Mouse (Mus musculus): ENCODE data around the gene Carns1.
A peak's percentile ranks its signal among the peaks of the same experiment; 100 is the strongest.

Gene Carns1

DNA sequence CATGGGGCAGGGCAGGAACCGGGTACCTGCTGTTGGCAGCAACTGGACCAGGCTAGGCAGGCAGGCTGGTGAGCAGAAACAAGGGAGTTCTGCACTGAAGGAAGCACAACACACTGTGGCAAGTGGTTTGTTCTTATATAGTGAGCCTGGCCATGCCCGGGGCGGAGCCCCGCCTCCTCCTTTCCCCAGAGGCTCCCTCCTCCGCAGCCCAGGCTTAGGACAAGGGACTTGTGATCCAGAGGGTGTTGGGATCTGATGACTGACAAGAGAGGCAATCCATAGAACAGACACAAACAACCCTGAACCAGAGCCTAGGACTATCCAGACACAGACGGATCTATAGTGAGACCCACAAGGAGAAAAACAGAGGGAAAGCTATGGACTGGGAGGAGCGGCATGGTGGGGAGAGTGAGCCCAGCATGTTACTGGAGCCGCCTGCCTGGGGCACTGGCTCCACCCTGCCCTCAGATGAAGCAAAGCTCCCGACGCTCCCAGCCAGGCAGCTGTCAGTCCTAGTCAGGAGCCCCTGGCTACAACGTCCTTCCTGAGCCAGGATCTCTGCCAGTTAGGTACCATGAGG is at the start of gene Carns1:
TSS of gene Carns1 (minus strand) at position 112 of the 580 bp plus-strand sequence.
- DNase-seq (ENCODE audit: low spot score) = peak; percentile 33

DNA sequence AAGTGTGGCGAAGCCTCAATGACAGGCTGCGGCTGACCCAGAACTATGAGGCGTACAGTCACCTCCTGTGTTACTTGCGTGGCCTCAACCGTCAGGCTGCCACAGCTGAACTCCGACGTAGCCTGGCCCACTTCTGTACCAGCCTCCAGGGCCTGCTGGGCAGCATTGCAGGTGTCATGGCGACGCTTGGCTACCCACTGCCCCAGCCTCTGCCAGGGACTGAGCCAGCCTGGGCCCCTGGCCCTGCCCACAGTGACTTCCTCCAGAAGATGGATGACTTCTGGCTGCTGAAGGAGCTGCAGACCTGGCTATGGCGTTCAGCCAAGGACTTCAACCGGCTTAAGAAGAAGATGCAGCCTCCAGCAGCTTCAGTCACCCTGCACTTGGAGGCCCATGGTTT is 46.9 kb upstream of the Carns1 start:
- DNase-seq (ENCODE audit: low spot score) = no peak

DNA sequence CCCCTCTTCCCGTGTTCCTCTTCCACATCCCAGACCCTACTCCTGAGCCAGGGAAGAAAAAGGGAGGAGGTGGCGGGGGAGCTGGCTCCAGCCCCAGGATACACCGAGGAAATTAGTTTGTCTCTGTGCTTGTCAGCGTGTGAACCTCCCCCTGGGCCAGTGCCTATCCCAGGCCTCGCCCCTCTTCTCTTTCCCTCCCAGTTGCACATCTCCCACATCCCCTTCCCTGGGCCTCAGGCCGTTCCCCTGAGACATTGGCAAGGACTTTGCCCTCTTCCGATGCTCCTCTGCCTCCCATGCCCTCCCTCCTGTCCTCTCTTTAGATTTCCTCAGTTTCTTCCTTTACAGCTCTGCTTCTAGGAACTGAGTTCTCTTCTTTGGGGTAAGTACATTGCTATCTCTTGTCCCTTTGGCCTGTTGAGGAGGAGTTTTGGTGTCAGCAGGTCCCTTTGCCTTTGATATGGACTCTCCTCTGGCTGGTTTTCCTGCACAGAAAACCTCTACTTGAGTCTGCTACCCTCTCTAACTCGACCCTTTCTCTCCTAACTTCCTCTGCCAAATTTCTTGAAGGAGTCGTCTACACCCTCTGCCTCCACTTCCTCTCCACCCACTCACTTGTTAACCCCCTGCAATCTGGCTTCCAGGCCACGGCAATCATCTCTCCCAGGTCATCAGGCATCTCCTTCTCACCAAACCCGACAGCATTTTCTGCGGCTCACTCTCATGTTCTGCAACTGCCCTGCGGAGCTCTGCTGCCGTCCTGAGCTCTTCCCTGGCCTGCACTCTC is 45.9 kb upstream of the Carns1 start:
- DNase-seq (ENCODE audit: low spot score) = no peak

DNA sequence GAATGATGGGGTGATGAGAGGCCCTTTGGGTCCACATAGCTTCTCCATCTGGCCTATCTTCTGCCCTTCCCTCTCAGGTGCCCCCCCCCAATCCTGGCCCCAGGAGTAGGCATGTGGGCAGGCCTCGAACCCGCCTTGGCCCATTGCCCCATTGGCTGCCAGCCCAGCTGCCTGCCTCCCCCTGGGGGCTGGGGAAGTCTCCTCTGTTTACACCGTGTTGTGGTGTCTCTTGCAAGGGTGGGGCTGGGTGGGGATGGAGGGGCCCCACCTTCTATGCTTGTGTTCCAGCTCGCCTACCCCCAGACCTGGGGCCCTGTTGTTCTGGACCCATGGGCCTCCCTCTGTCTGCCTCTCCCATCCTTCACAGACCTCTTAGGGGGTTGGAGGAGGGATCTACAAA is 45.1 kb upstream of the Carns1 start:
- DNase-seq (ENCODE audit: low spot score) = no peak

DNA sequence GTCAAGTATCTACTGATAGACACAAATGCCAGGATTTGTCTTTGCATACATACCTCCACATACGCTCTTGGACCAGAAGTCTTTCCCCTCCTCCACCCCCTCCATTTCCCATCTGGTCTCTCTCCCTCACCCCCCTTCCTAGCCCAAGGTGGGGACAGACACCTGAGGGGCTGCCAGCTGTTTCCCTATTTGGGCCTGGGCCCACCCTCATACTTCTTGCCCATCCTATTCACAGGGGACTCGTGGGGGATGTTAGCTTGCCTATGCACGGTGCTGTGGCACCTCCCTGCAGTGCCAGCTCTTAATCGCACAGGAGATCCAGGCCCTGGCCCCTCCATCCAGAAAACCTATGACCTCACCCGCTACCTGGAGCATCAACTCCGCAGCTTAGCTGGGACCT is 44.7 kb upstream of the Carns1 start:
- DNase-seq (ENCODE audit: low spot score) = no peak

- DNase-seq (ENCODE audit: low spot score) = no peak
Observed at GRCm38 (mm10) chr19:4218784-4219183, 43.5 kb upstream of the Carns1 start.

DNA sequence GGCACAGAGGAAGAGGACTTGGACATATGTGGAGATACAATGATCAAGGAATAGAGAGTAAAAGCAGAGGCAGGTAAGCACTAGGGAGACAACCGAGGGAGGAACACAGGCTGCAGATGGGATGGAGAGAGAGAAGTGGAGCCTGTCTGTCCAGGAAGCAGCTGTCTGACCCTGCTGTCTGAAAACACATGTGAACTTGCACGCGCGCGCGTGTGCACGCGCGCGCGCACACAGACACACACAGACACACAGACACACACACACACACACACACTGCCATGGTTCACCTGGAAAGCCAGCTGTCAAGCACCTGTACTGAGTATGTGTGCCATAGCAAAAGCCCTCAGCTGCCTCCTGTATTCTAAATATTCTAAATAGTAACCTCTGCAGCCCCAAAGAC is 43.0 kb upstream of the Carns1 start:
- DNase-seq (ENCODE audit: low spot score) = no peak

GRCm38 (mm10) chr19:4217855-4218254 is 42.6 kb upstream of the Carns1 start:
- no peak for DNase-seq (ENCODE audit: low spot score)

DNA sequence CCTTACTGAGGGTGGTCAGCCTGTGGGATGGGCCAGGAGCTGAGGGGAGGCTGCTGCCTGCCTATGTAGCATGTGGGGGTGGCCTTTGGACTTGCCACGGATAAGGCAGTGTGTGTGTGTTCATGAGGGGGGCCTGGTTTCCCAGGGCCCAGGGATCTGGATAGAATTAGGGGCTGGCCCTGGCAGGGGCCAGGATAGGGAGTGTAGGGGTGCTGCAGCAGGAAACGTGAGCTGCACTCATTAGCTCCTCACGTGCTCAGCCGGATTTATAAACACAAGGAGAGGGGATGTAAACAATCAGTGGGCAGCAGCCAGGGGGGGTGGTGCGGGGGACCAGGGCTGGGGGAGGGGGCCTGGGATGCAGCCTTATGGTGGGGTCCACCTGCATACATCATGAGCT is 41.9 kb upstream of the Carns1 start:
- no peak for DNase-seq (ENCODE audit: low spot score)

- peak; percentile 76 for DNase-seq (ENCODE audit: low spot score)
Observed at GRCm38 (mm10) chr19:4216041-4216685, 40.9 kb upstream of the Carns1 start.

DNA sequence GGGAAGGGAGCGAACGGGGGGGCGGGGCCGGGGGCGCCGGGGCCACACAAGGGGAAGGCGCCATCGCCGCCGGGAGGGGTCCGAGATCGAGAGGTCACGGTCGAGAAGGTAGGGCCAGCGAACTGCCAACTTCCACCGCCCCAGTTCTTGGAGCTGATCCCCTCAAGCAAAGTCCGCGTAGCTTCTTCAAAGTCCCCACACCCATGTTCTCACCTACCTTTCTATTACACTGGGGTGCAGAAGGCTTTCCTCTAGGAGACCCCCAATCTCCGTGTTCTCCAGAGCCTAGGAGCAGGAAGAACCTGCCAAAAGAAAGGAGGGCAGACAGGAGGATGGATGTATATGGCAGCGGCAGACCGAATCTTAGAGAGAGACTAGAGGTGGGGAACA is 40.2 kb upstream of the Carns1 start:
- DNase-seq (ENCODE audit: low spot score) = no peak

GRCm38 (mm10) chr19:4214771-4215450 is 39.6 kb upstream of the Carns1 start:
- DNase-seq (ENCODE audit: low spot score) = peak; percentile 63

- DNase-seq (ENCODE audit: low spot score) = peak; percentile 59
Observed at GRCm38 (mm10) chr19:4214071-4214770, 38.9 kb upstream of the Carns1 start, which contains the start of the genes Clcf1 and AC109138.7. TSS of gene Clcf1 (plus strand) at chr19:4214238. TSS of gene AC109138.7 (plus strand) at chr19:4214357.

- no peak for DNase-seq (ENCODE audit: low spot score)
Observed at GRCm38 (mm10) chr19:4213524-4213974, 38.3 kb upstream of the Carns1 start.

GRCm38 (mm10) chr19:4211891-4212588 is 36.8 kb upstream of the Carns1 start:
- no peak for DNase-seq (ENCODE audit: low spot score)

- no peak for DNase-seq (ENCODE audit: low spot score)
Observed at GRCm38 (mm10) chr19:4208563-4208962, 33.3 kb upstream of the Carns1 start.

GRCm38 (mm10) chr19:4206971-4207370 is 31.7 kb upstream of the Carns1 start:
- peak; percentile 89 for DNase-seq (ENCODE audit: low spot score)

DNA sequence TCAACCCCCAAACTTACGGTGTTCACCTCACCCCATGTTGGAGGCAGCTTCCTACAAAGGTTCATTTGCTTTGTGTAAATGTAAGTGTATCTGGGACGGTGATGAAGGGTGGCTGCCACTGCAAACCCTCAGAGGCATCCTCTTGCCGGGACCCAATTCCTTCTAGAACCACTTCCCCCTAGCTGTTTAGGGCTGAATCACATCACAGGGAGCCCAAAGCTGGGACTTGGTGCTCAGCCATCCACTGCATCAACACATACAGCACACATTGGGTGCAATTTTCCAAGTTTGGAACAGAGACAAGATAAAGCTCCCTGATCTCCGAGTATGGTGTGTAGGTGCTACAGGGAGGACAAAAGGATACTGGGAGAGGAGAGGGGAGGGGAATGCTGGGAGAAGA is 29.6 kb upstream of the Carns1 start:
- no peak for DNase-seq (ENCODE audit: low spot score)

DNA sequence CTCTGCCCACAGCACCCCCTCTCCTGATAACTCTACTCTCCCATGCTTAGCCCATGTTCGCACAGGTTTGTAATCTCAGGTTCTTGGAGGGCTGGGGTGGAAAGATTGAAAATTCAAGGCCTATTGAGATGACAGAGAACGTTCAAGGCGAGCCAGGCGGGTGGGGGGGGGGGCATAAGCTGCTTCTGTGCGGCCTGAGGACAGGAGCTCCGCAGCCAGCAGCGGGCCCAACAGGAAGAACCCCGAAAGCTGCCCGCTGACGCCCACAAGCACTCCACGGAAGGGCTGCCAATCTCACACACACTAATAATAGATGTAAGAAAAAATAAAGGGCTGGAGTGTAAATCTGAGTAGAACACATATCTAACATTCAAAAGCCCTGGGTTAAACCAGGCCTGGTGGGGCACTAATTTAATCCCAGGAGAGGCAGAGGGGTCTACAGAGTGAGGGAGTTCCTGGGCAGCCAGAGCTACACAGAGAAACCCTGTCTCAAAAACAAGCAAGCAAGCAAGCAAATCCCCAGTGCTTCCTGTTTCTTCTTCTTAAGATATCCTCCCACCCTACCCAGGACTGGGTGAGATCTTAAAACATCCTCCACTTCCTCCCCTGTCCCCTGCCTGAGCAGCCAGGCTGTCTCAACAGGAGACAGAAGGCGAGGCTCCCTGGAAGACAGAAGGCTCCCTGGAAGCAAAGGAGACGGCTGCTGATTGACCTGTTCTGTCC is 28.5 kb upstream of the Carns1 start:
- DNase-seq (ENCODE audit: low spot score) = no peak

- no peak for DNase-seq (ENCODE audit: low spot score)
Observed at GRCm38 (mm10) chr19:4203148-4203547, 27.9 kb upstream of the Carns1 start.

GRCm38 (mm10) chr19:4202149-4202548 is 26.9 kb upstream of the Carns1 start:
- DNase-seq (ENCODE audit: low spot score) = no peak
